Mouse (Mus musculus) B cell, adult 2 months (primary cell): ENCODE results near the gene Plekhh1.
A peak's percentile ranks its signal among the peaks of the same experiment; 100 is the strongest.

ENCODE experiments used
- DNase-seq, 2 experiments: peaks; one replicate each; pipeline ENCODE4 v3.0.0; 2022

The Plekhh1 gene

GRCm38 (mm10) chr12:79035349-79035748, 6.4 kb downstream of the Plekhh1 start:
- no peak for DNase-seq

- DNase-seq, result no peak
These were observed 10.7 kb downstream of the Plekhh1 start for GRCm38 (mm10) chr12:79039708-79040107.

- no peak for DNase-seq
These were observed 11.4 kb downstream of the Plekhh1 start for GRCm38 (mm10) chr12:79040201-79040827.

GRCm38 (mm10) chr12:79041436-79041835, 12.5 kb downstream of the Plekhh1 start:
- no peak for DNase-seq

GRCm38 (mm10) chr12:79044668-79045067, 15.7 kb downstream of the Plekhh1 start:
- no peak for DNase-seq

- DNase-seq, result no peak
These were observed 17.2 kb downstream of the Plekhh1 start for GRCm38 (mm10) chr12:79046171-79046570.

- DNase-seq, result no peak
These were observed 18.2 kb downstream of the Plekhh1 start for GRCm38 (mm10) chr12:79047203-79047602.

- DNase-seq, result no peak
These were observed 19.9 kb downstream of the Plekhh1 start for GRCm38 (mm10) chr12:79048898-79049297.

- DNase-seq, result no peak
These were observed 20.8 kb downstream of the Plekhh1 start for GRCm38 (mm10) chr12:79049807-79050206.

- DNase-seq, result no peak
These were observed 21.7 kb downstream of the Plekhh1 start for GRCm38 (mm10) chr12:79050545-79051212.

GRCm38 (mm10) chr12:79052073-79052472, 23.1 kb downstream of the Plekhh1 start:
- DNase-seq, result no peak

- no peak for DNase-seq
These were observed 26.3 kb downstream of the Plekhh1 start for GRCm38 (mm10) chr12:79055276-79055675.

- DNase-seq, result no peak
These were observed 30.6 kb downstream of the Plekhh1 start for GRCm38 (mm10) chr12:79059573-79059972.

GRCm38 (mm10) chr12:79060134-79060533, 31.2 kb downstream of the Plekhh1 start:
- DNase-seq, result no peak

- peak; percentile 20 to 33 for DNase-seq
These were observed 32.0 kb downstream of the Plekhh1 start for GRCm38 (mm10) chr12:79060766-79061652.

GRCm38 (mm10) chr12:79064451-79064850, 35.5 kb downstream of the Plekhh1 start:
- DNase-seq, result no peak

- DNase-seq, result no peak
These were observed 37.5 kb downstream of the Plekhh1 start for GRCm38 (mm10) chr12:79066431-79066830.

- DNase-seq, result no peak
These were observed 38.6 kb downstream of the Plekhh1 start for GRCm38 (mm10) chr12:79067526-79067925.

GRCm38 (mm10) chr12:79068306-79068705, 39.3 kb downstream of the Plekhh1 start:
- DNase-seq, result no peak

- no peak for DNase-seq
These were observed 40.2 kb downstream of the Plekhh1 start for GRCm38 (mm10) chr12:79069187-79069608.

- no peak for DNase-seq
These were observed 41.0 kb downstream of the Plekhh1 start for GRCm38 (mm10) chr12:79069916-79070315.

- no peak for DNase-seq
These were observed 41.9 kb downstream of the Plekhh1 start for GRCm38 (mm10) chr12:79070736-79071333.

- DNase-seq, result no peak
These were observed 43.6 kb downstream of the Plekhh1 start for GRCm38 (mm10) chr12:79072576-79072975.
